In genomic region chr8:126603241-126603947, GRCm38 (mm10) we compare ENCODE assay signal across 8 mouse cellular contexts. TPM values are rescaled to one million over a fixed set of nuclear protein-coding genes. Genes with fewer than 3 reads are reported as not detected.
DNase-seq lines count a peak whose midpoint lies in the region; ATAC-seq and TF ChIP-seq lines count a peak whose summit lies in the region.

No protein-coding gene starts in this region.

- no peaks in the 10 kb centered on the region for H3K36me3 ChIP-seq in hindbrain, postnatal 0 days (ENCODE audit: insufficient read depth, low read length)
- no peaks in the 10 kb centered on the region for H3K36me3 ChIP-seq in lung, embryonic 14.5 days (ENCODE audit: insufficient read depth)

- peaks cover 25% of the 10 kb centered on the region for H3K4me1 ChIP-seq in hindbrain, postnatal 0 days (ENCODE audit: insufficient read depth, low read length)
- peaks cover 29% of the 10 kb centered on the region for H3K4me1 ChIP-seq in lung, embryonic 14.5 days (ENCODE audit: insufficient read depth)

- H3K27me3 ChIP-seq in hindbrain, postnatal 0 days (ENCODE audit: insufficient read depth, low read length) = no peaks in the 10 kb centered on the region
- H3K27me3 ChIP-seq in lung, embryonic 14.5 days (ENCODE audit: insufficient read depth, low read length) = no peaks in the 10 kb centered on the region

- no peak overlapping the region for H3K4me3 ChIP-seq in layer of hippocampus, adult 2 months
- H3K4me3 ChIP-seq in gastrocnemius, adult 2 months = no peak overlapping the region
- no peak overlapping the region for H3K4me3 ChIP-seq in hindbrain, postnatal 0 days (ENCODE audit: low read length)
- no peak overlapping the region for H3K4me3 ChIP-seq in lung, embryonic 14.5 days (ENCODE audit: low read depth, low read length)

- H3K9me3 ChIP-seq in hindbrain, postnatal 0 days (ENCODE audit: low read length) = no peaks in the 10 kb centered on the region
- H3K9me3 ChIP-seq in lung, embryonic 14.5 days (ENCODE audit: low read depth, low read length) = no peaks in the 10 kb centered on the region

- 44% methylated on average over 8 of the region's 8 CpGs for WGBS in hindbrain, postnatal 0 days
- WGBS in lung, embryonic 14.5 days = 27% methylated on average over 8 of the region's 8 CpGs

- no peak for TF ChIP-seq CTCF in layer of hippocampus, adult 2 months (conservative IDR thresholded peaks at IDR 0.05)
- no peak for TF ChIP-seq CTCF in gastrocnemius, adult 2 months (IDR thresholded peaks at IDR 0.05)
- no peak for TF ChIP-seq CTCF in hindbrain, postnatal 0 days (IDR thresholded peaks at IDR 0.05; ENCODE audit: low read depth)
- TF ChIP-seq CTCF in lung, embryonic 14.5 days (IDR thresholded peaks at IDR 0.05; ENCODE audit: low read depth) = no peak

- no peak overlapping the region for H3K9ac ChIP-seq in hindbrain, postnatal 0 days (replicated peaks; ENCODE audit: low read length)
- no peak overlapping the region for H3K9ac ChIP-seq in lung, embryonic 14.5 days

- no peak for DNase-seq in layer of hippocampus, adult 2 months (ENCODE audit: low spot score in 2 of 2)
- DNase-seq in layer of hippocampus, postnatal 25 days (ENCODE audit: extremely low spot score in 1 of 2, low spot score in 1 of 2) = no peak
- peak; percentile 71 for DNase-seq in gastrocnemius, adult 2 months
- no peak for DNase-seq in hindbrain, postnatal 0 days (ENCODE audit: low spot score)
- peak; percentile 77 for DNase-seq in lung, embryonic 14.5 days
- no peak for DNase-seq in layer of hippocampus, postnatal 14 days (ENCODE audit: low spot score in 2 of 2)

- ATAC-seq in hindbrain, postnatal 0 days = no peak
- ATAC-seq in lung, embryonic 14.5 days (ENCODE audit: insufficient read depth) = peak; percentile 32; the same call in 1 of the 2 replicates
- no peak for ATAC-seq in cerebellum, adult (ENCODE audit: insufficient number of reproducible peaks, low FRiP score, low TSS enrichment)
- no peak for ATAC-seq in erythroblast, adult 5-6 weeks (replicated peaks; ENCODE audit: low FRiP score, poor library complexity, severe bottlenecking)

- peak overlapping the region; percentile 67 for H3K27ac ChIP-seq in layer of hippocampus, adult 2 months
- H3K27ac ChIP-seq in gastrocnemius, adult 2 months = peak overlapping the region; percentile 68
- H3K27ac ChIP-seq in hindbrain, postnatal 0 days = peak overlapping the region; percentile 54; the same call in 1 of the 2 replicates
- H3K27ac ChIP-seq in lung, embryonic 14.5 days (ENCODE audit: low read depth) = peak overlapping the region; percentile 84

- intact Hi-C loops in gastrocnemius, adult 2 months (cut with DNase I) = no loop called here

- no peak overlapping the region for H3K4me2 ChIP-seq in hindbrain, postnatal 0 days (ENCODE audit: low read depth, low read length)
- H3K4me2 ChIP-seq in lung, embryonic 14.5 days = no peak overlapping the region

RNA-seq across cellular contexts. Expression of gene Irf2bp2, which starts 9.6 kb away (rescaled TPM):
- total RNA-seq in layer of hippocampus, adult 2 months (2021) = 10 to 100 TPM; 53.0 to 60.4 TPM
- 10 to 100 TPM; 55.4 to 59.0 TPM for total RNA-seq in layer of hippocampus, postnatal 25 days (2021)
- 10 to 100 TPM; 28.6 to 81.6 TPM for total RNA-seq in gastrocnemius, adult 2 months (2021)
- total RNA-seq in hindbrain, postnatal 0 days (2014; rRNA removed) = 91.5 and 99.1 TPM in 2 replicates
- polyA plus RNA-seq in hindbrain, postnatal 0 days (2015; fragmentation: Nextera tagmentation; extraction: Ambion mirVana) = 10.2 and 11.4 TPM in 2 replicates
- polyA plus RNA-seq in lung, embryonic 14.5 days (2014; fragmentation: Nextera tagmentation; extraction: Ambion mirVana) = 8.9 and 9.3 TPM in 2 replicates
- total RNA-seq in layer of hippocampus, postnatal 14 days (2021) = 10 to 100 TPM; 57.1 to 61.7 TPM
- total RNA-seq in erythroblast, adult 5-6 weeks (2015; ENCODE audit: low replicate concordance) = 21.3 and 34.7 TPM in 2 replicates
- 19.5 and 25.1 TPM in 2 replicates for total RNA-seq in erythroblast, adult 5-6 weeks (2017; ENCODE audit: low replicate concordance)

Comparison
In these comparisons a context has a peak if more than half of its experiments do, and no peak if none do; other contexts are left out.
1. DNase-seq: peak in gastrocnemius, adult 2 months (single experiment) and lung, embryonic 14.5 days (single experiment); none in layer of hippocampus, adult 2 months (0 of 2), layer of hippocampus, postnatal 25 days (0 of 2), hindbrain, postnatal 0 days (single experiment) and layer of hippocampus, postnatal 14 days (0 of 2).
2. Peak in every context shown above with its lines, with median percentiles within 50 percentile points of each other: H3K27ac ChIP-seq.